Mouse (Mus musculus) right cerebral cortex, postnatal 14 days (tissue): ENCODE measurements around the gene Ipo8.
A peak's percentile ranks its signal among the peaks of the same experiment; 100 is the strongest.

Experiments
- DNase-seq: peaks from one replicate; pipeline ENCODE4 v3.0.0; 2022

The Ipo8 gene

GRCm38 (mm10) chr6:148830748-148831727 is at the start of gene Ipo8:
Gene Ipo8, minus strand, starts transcription at chr6:148831467.
- peak; percentile 87 for DNase-seq

- DNase-seq: no peak
Measured at GRCm38 (mm10) chr6:148873911-148874310, 42.6 kb upstream of the Ipo8 start.

DNA sequence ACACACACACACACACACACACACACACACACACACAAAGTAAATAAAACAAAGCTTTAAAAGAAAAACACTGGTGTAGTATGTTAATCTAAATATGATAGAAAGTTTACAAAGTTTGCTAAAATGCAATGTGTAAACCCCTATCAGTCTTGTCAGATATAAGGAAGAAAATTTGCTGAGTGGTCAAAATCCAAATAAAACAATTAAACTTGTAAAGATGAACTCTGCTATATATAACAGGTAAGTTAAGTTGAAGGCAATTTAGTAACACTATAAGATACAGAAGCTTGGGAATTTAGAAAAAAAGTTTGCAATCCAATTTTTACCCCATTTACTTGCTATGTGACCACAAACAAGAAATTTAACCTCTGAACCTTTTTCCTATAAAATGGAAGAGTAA is 14.4 kb upstream of the Ipo8 start:
- DNase-seq: no peak

DNA sequence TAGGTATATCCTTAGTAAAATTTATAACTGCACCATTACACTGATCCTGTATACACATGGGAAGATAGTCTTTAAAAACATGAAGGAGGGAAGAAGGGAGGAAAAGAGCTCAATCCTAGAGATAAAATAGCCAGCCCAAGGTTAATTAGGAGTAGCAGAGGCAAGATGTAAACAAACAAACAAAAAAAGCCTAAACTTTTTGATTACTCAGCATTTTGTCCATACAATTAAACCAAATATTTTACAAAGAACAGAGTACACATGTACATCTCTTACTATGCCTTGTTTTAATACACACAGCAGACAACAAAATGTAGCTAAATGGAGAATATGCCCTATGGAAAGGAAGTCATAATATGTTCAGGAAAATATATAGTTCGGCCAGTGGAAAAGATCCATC is 10.5 kb upstream of the Ipo8 start:
- no peak for DNase-seq

- no peak for DNase-seq
Measured at GRCm38 (mm10) chr6:148838460-148838859, 7.2 kb upstream of the Ipo8 start.

- no peak for DNase-seq
Measured at GRCm38 (mm10) chr6:148831728-148832121, 458 bp upstream of the Ipo8 start.

GRCm38 (mm10) chr6:148830355-148830747 is 916 bp downstream of the Ipo8 start:
- no peak for DNase-seq

GRCm38 (mm10) chr6:148826119-148826518 is 5.1 kb downstream of the Ipo8 start:
- no peak for DNase-seq

- DNase-seq: no peak
Measured at GRCm38 (mm10) chr6:148818624-148819343, 12.5 kb downstream of the Ipo8 start.

DNA sequence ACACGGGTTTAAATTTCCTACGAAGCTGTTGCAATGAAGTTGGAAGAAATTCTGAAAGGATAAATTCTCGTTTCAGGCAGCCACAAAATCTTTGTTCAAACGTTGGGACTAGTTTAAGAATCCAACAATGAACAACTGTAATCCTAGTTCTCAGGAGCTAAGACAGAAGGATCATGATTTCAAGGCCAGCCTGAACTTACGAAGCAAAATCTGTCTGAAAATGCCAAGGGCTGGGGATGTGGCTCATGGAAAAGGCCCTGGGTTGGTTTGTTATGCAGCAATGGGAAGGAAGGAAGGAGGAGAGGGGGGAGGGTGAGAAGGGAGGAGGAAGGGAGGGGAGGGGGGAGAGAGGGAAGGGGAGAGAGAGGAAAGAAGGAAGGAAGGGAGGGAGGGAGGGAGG is 14.5 kb downstream of the Ipo8 start:
- no peak for DNase-seq

- DNase-seq: no peak
Measured at GRCm38 (mm10) chr6:148811117-148811516, 20.1 kb downstream of the Ipo8 start.

DNA sequence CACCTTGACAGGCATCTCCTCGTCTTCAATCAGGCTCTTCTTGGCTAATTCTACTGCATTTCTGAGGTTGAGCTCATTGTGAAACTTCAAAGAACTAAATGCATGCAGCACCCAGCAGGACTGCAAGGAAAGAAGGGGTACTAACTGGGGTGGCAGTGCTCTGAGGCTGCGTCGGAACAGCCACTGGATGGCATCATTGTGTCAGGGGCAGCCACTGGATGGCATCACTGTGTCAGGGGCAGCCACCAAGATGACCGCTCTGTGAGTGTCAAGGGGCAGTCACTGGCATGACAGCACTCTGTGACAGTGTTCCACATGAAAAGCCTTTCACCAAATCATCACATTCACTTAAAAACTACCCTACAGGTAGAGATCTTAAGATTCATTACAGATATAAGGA is 31.5 kb downstream of the Ipo8 start:
- DNase-seq: no peak

DNA sequence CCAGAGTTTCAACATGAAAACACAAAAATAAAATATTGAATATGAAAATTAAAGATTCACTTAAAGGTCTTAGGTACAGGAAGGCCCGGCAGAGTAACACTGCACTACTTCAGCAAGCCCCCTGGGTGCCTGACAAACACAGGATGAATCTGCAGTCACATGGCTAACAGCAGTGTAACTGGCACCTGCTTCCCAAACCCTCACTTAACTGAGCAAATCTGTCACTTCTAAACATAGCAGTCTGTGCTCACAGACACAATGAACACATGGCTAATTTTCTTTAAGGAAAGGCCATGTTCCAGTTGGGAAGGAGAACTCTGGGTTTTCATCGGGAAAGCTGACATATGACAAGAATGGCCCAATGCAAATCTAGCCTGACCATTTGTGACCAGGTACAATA is 36.1 kb downstream of the Ipo8 start:
- DNase-seq: no peak

DNA sequence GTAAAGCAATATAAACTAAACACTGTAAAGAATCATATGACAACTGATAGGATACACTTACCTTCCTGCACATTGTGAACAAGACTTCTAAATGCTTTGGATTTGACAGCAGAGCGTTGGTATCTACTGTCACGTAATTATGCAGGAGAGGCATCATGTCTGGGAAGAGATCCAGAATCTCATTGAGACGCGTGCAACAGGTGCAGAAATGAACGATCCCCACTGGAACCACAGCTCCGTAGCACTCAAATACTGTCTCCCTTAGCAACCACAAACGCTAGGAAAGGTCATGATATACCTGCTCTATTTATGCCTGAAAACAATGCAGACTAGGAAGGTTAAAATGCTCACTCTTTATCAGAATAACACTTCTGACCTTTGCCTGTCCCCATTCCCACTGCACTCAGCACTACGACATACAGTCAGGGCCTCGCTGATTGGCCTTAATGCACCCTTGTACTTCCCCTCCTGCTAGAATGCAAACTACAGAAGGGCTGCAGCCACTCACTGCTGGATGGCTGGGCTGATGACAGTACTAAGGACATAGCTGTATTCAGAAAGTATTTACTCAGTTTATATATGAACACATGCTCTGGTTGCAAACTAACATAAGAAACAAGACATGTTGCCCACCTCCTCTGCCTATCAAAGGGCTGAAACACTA is 42.1 kb downstream of the Ipo8 start:
- DNase-seq: no peak

- DNase-seq: no peak
Measured at GRCm38 (mm10) chr6:148786186-148786585, 45.1 kb downstream of the Ipo8 start.

GRCm38 (mm10) chr6:148784418-148784817 is 46.8 kb downstream of the Ipo8 start:
- DNase-seq: no peak

- DNase-seq: no peak
Measured at GRCm38 (mm10) chr6:148776236-148776635, 55.0 kb downstream of the Ipo8 start.

GRCm38 (mm10) chr6:148771423-148771822 is 59.8 kb downstream of the Ipo8 start:
- DNase-seq: no peak

DNA sequence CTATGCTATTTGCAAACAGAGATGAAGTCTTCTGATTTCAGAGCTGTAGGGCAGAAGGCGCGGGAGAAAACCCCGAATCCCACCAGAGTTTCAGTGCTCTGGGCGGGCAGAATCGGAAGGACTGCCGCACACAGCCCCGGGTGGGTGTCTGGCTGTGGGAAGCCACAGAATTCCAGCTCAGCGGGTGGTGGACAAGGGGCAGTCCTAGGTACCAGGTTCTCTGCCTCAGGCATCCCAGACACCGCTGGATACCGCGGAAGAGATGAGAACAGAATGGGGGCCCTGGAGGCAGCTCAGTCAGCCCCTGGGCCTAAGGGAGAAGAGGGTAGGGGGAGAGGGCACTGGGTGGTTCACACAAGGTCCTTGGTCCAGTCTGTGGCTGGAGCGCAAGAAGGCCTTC is 62.8 kb downstream of the Ipo8 start:
- DNase-seq: no peak

GRCm38 (mm10) chr6:148767228-148767627 is 64.0 kb downstream of the Ipo8 start:
- no peak for DNase-seq

DNA sequence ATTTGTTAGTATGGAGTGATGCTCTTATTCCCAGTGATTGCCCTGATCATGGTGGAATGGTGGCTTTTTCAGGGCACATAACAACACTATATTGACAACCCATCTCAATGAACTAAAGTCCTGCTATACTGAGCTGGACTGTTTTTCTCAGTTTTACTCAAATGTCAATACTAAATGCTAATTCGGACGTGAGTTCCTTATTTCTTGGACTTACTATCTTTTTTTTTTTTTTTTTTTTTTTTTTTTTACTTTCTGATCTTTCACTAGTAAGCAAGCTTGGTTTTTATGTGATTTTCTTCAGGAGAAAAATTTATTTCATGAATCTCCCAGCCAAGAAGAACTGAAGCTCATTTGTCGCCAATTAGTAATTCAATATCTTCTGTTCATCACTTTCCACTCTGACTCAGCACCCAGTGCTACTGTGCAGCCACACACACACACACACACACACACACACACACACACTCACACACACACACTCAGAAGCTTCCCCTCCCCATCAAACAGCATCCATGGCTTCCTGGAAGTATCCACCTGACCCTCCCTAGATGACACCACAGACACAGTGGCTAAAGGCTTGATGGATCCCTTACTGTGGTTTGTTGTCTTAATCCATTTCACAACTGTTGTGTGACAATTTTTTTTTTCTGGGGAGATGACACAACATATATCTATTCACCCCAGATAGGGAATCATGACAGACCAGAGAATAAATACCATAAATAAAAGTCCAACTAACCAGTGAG is 69.1 kb downstream of the Ipo8 start:
- no peak for DNase-seq

DNA sequence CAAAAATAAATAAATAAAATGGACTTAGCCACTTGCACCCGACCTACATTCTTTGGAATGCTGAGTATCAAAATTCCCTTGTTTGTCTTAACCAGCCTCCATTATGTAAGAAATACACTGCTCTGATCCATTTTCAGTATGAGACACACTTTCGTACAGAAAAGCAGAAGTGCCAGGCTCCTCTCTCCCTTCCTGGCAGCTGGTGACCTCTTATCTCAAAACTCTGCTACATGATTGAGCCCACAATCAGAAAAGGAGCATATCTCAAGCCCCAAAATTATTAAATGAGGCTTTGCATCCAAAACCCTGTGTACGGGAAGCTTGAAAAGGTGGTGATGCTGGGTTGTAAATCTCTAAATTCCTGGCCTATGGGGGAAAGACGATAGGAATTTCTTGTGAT is 69.8 kb downstream of the Ipo8 start:
- DNase-seq: no peak

GRCm38 (mm10) chr6:148756535-148756934 is 74.7 kb downstream of the Ipo8 start:
- no peak for DNase-seq
